Mouse (Mus musculus) macrophage (primary cell): ENCODE results near the gene Grasp. TPM values are rescaled to one million over a fixed set of nuclear protein-coding genes. Genes with fewer than 3 reads are reported as not detected.

ENCODE experiments used
- H3K27ac ChIP-seq: fragments of 350-480 bp; formaldehyde crosslinking; 2 replicates; pipeline ENCODE4 v1.9.0; 2021
- H3K36me3 ChIP-seq: fragments of 350-480 bp; formaldehyde crosslinking; 2 replicates; pipeline ENCODE4 v1.9.0; 2021; ENCODE audit errors: inconsistent target
- H3K4me3 ChIP-seq: fragments of 350-480 bp; formaldehyde crosslinking; 2 replicates; pipeline ENCODE4 v1.9.0; 2021; ENCODE audit errors: inconsistent target
- H3K79me2 ChIP-seq: fragments of 350-480 bp; formaldehyde crosslinking; 2 replicates; pipeline ENCODE4 v1.9.0; 2021; ENCODE audit errors: inconsistent target
- WGBS: methylation state at CpG from one replicate; pipeline ENCODE4 v1.1.7; 2026; ENCODE audit warnings: inconsistent platforms; ENCODE audit not compliant: missing documents; 5-methylcytosine and 5-hydroxymethylcytosine counted together
- polyA plus RNA-seq: library from polyadenylated mRNA; stranded (reverse); fragments of 250-400 nt; gene quantifications from 3 replicates; pipeline ENCODE4 v1.2.4, GENCODE M21; 2018; ENCODE audit warnings: inconsistent platforms

Grasp gene
- polyA plus RNA-seq, 1 experiment from 2014 or later: 0.26 TPM

DNA sequence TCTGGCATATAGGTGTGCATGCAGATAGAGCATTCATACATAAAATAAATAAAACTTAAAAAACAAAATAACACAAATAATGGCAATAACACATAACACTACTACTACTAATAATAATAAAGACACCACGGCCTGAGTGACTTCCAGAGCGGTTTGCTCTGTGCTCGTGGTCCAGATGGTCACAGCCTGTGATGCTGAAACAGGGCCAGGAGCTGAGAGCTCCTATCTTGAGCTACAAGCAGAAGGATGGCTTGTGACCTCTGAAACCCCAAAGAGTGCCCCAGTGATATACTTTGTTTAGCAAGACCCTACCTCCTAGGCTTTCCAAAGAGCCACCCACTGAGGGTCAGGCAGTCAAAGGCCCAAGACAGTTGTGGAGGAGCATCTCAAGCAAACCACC is 22.6 kb upstream of the Grasp start:
- Histone ChIP-seq H3K4me3 (no peak overlapping the region), H3K27ac (no peak overlapping the region), H3K36me3 (peaks cover 55% of the 10 kb centered on the region), H3K79me2 (no peaks in the 10 kb centered on the region)
- WGBS: 100% methylated on average over 3 of the region's 3 CpGs

DNA sequence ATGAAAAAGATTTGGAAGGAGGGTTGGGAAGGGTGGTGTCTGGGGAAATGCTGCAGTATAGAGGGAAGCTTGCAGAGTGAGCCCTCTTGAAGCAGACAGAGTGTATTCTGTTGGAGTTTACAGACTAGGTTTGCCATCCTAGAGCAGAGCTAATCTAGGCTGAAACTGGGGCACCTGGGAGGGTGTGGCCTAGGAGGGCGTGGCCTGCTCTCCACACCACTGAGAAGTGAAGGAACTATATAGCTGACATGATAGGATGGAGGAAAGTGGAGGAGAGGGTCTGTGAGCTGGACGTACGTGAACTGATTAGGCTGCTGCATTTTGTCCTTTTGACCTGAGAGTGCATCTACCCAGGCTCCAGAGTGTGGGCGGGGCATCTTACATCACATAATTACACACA is 20.3 kb upstream of the Grasp start:
- WGBS: 100% methylated on average over 4 of the region's 4 CpGs
- no peak overlapping the region for H3K27ac ChIP-seq
- no peaks in the 10 kb centered on the region for H3K79me2 ChIP-seq
- H3K4me3 ChIP-seq: no peak overlapping the region
- H3K36me3 ChIP-seq: peaks cover 75% of the 10 kb centered on the region

DNA sequence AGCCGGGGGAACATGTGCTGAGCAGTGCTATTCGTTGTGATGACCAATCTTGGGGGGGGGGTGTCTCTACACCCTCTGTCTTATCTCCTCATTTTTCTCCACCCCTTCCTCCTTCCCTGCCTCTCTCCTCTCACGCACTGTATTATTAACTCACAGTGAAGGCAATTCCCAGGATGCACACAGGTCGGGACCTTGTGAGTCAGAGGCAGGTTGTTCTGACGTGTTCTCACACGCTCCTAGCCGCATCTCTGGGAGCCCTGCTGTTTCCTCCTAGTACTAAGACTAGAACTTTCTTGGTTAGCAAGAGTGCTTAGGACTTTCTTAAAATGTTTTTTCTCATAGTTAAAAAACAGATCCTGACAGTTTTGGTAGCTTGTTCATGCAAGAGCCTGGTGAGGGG is 19.2 kb upstream of the Grasp start:
- Histone ChIP-seq H3K27ac (no peak overlapping the region), H3K4me3 (no peak overlapping the region), H3K79me2 (no peaks in the 10 kb centered on the region), H3K36me3 (peaks cover 78% of the 10 kb centered on the region)
- 91% methylated on average over 7 of the region's 7 CpGs for whole genome bisulfite sequencing

DNA sequence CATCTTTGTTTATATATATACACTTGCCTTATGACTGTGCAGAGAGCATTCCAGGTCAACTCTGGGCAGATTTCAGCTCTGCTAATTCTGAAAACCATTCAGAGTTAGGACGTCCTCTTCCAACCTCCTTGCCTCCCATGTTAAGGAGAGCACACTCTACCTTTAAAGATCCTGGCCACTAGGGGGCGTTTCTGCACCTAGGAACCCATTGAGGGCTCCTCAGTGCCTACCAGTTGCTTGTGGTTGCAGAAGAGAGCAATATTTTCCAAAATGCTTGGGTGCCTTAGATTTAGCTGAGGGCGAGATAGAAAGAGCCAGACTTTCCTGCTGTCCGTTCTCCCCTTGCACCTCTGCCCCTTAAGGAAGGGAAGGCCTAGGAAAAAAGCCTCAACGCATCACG is 13.8 kb upstream of the Grasp start:
- H3K79me2 ChIP-seq: no peaks in the 10 kb centered on the region
- H3K4me3 ChIP-seq: no peak overlapping the region
- WGBS: 73% methylated on average over 6 of the region's 6 CpGs
- H3K27ac ChIP-seq: no peak overlapping the region
- H3K36me3 ChIP-seq: peaks cover 58% of the 10 kb centered on the region

DNA sequence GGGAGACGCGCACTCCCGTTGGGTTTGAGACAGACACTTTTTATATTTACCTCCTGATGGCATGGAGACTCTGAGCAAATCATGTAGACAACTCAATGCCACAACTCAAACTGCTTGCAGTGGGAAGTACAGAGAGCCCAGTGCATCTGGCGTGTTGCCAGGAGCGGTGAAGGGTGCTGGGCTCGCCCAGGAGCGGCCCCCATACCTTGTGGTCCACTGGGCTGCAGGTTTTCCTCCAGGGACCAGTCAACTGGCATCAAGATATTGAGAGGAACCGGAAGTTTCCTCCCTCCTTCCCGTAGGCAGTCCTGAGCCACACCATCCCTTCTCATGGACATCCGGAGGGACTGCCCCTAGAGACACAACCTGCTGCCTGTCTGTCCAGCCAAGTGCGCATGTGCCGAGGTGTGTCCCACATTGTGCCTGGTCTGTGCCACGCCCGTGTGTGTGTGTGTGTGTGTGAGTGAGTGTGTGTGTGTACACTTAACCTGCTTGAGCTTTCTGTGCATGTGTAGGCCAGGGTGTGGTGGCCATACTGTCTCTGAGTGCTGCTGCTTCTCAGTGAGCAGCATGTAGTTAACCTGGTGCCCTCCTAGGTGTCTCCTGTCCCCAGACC is 12.9 kb upstream of the Grasp start:
- H3K27ac ChIP-seq: no peak overlapping the region
- H3K36me3 ChIP-seq: peaks cover 54% of the 10 kb centered on the region
- no peaks in the 10 kb centered on the region for H3K79me2 ChIP-seq
- H3K4me3 ChIP-seq: no peak overlapping the region
- WGBS: 89% methylated on average over 13 of the region's 14 CpGs

DNA sequence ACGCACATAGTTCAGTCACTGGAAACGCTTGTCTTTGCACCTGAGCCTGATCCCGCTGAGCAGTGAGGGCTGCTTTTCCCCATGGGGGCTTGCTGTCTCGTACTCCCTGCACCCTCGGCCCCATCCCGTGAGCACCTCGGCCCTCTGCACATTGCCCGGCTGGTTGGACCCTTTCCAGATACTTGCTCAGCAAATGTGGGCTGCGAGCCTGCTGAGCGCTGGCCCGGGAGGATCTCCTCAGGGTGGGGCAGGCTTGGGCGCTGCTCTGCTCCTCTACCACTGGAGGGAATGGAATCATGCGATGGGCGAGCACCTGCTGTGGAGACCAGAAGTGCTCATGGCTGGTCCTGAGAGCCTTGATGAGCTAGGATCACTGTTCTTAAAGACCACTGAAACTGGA is 11.6 kb upstream of the Grasp start:
- no peaks in the 10 kb centered on the region for H3K79me2 ChIP-seq
- WGBS: 86% methylated on average over 14 of the region's 14 CpGs
- H3K36me3 ChIP-seq: peaks cover 41% of the 10 kb centered on the region
- no peak overlapping the region for H3K4me3 ChIP-seq
- no peak overlapping the region for H3K27ac ChIP-seq

DNA sequence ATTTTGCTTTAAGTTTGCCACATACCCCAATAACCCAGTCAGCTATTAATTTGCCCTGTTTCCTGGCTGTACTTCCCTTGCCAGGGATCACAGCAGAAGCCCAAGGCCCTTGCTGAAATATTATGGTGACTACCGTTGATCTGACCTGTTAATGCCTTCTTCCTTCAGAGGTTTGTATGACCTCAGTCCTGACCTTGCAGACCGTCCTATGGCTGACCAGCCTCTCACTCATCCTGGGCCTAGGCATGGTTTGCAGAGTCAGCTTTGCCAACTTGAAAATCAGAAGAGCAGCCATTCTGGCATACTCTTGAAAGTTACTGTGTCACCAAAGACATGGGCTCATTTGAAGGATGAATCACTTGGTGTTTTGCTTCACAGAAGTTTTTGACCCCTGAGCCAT is 8.9 kb upstream of the Grasp start:
- 91% methylated on average over 2 of the region's 2 CpGs for WGBS
- Histone ChIP-seq H3K36me3 (peaks cover 22% of the 10 kb centered on the region), H3K79me2 (no peaks in the 10 kb centered on the region), H3K4me3 (no peak overlapping the region), H3K27ac (no peak overlapping the region)

DNA sequence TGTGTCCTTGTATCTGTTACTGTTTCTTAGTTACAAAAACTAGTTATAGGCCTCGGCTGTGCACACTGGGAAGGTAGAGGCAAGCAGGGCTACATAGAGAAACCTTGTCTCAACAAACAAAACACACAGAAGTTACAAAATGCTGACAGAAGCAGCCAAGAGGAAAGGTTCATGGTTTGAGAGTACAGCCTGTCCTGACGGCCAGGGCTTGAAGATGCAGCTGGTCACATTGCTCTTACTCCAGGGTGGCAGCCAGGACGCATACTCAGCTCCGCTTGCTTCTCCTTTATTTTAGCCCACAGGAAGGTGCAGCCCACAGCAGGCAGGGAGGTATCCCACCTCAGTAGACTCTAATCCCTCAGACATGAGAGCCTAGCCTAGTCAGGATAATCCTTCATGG is 8.0 kb upstream of the Grasp start:
- no peaks in the 10 kb centered on the region for H3K79me2 ChIP-seq
- no peak overlapping the region for H3K4me3 ChIP-seq
- WGBS: 97% methylated on average over 4 of the region's 4 CpGs
- no peak overlapping the region for H3K27ac ChIP-seq
- peaks cover 14% of the 10 kb centered on the region; the same call in 1 of the 2 replicates for H3K36me3 ChIP-seq

DNA sequence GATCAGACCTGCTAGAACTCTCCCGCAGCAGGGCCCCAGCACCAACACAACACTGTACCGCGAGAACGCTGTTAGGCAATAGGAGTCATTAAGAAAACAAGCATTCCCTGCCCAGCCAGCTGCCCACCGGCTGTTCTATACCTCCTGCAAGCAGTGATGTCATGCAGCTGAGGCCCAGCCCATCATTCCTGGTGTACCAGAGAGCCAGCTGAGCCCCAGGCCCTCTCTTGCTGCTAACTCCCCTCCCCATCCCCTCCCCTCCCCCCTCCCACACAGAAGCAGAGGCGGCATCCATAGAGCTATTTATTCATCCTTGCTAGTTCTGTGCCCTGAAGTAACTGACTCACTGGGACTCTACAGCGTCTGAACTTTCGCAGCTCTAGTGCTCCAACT is 3.1 kb upstream of the Grasp start:
- H3K4me3 ChIP-seq: no peak overlapping the region

DNA sequence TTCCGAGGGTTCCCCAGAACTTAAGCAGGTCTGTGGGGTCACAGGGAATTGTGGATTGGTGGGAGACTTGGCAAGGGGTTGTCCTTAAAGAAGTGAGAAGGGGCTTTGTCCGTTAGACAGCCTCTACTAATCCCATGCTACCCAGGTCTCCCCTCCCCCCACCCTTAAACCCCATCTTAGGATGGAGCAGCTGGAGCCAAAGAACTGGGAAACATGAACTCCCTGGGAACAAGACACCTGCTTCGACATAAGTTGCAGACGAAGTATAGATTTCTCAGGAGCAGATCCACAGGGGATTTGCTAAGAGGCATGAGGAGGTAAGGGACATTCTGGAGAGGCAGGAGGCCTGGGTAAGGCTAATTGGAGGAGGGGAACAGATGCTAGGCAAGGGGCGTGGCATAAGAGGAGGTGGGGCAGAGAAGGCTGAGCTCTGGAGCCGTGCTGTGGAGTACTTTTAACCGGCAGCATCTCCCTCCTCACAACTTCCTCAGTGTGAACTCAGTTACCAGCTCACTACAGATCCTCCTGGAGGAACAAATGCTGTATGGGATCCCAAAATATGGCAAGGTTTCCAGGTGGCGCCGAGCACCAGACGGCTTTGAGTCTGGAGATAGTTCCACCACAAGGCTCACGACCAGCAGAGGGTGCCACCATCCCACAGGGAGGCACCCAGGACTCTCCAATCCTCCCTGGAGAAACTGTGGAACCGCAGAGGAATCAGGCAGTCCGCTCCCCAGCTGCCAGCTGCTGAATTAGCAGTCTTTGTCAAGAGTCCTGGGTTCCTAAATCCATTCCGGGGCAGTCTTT is 2.5 kb upstream of the Grasp start:
- H3K79me2 ChIP-seq: no peaks in the 10 kb centered on the region
- WGBS: 21% methylated on average over 14 of the region's 14 CpGs
- no peak overlapping the region for H3K27ac ChIP-seq
- H3K36me3 ChIP-seq: no peaks in the 10 kb centered on the region
- H3K4me3 ChIP-seq: no peak overlapping the region; the same call in 1 of the 2 replicates

More for the DNA sequence above, 3.1 kb upstream of the Grasp start:
- H3K27ac ChIP-seq: no peak overlapping the region
- H3K79me2 ChIP-seq: no peaks in the 10 kb centered on the region
- 44% methylated on average over 7 of the region's 8 CpGs for whole genome bisulfite sequencing
- no peaks in the 10 kb centered on the region for H3K36me3 ChIP-seq

DNA sequence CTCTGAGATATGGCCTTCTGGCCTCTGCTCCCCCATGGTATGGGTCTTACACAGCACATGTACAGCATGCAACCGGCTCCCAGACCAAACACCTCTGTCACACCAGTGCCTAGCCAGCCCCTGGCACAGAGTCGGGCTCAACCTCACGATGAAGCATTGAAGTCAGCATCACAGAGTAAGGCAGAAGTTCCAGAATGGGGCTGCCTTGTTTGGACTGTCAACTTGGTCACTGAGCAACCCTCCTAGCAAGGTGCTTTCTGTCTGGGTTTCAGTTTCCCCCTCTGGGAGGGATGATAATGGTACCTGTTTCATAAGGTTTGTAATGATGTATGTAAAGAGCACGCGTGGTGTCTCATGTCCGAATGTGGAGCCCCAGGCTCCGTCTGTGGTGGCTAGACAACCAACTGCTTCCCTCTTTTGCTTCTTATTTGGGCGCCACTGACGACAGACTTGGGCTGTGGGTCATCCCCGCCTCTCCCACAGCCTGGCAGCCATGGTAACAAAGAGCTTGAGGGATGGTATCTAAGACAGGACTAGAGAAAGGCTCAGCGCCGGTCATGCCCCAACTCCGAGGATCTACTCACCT is 998 bp upstream of the Grasp start:
- Histone ChIP-seq H3K79me2 (no peaks in the 10 kb centered on the region), H3K36me3 (no peaks in the 10 kb centered on the region), H3K27ac (no peak overlapping the region), H3K4me3 (no peak overlapping the region)
- WGBS: 18% methylated on average over 13 of the region's 13 CpGs

DNA sequence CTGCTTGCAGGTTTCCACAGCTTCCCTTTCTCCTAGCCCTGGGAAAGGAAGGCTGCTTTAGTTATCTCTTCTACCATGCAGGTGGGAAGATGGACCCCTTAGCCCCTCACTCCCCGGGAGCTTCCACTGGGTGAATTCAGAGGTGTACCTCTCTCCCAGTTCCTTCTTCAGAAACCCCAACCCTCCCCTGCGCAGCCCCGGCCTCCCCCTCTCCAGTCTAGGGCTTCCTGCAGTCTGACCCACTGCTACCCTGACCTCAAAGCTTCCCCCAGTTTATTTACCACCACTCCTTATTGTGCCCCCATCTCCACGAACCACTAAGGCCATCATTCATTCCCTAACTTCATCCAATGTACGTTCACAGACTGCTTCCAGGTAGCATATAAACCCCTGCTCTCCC is 392 bp upstream of the Grasp start:
- Histone ChIP-seq H3K36me3 (no peaks in the 10 kb centered on the region), H3K4me3 (no peak overlapping the region), H3K27ac (no peak overlapping the region), H3K79me2 (no peaks in the 10 kb centered on the region)
- 0% methylated on average over 5 of the region's 5 CpGs for WGBS

DNA sequence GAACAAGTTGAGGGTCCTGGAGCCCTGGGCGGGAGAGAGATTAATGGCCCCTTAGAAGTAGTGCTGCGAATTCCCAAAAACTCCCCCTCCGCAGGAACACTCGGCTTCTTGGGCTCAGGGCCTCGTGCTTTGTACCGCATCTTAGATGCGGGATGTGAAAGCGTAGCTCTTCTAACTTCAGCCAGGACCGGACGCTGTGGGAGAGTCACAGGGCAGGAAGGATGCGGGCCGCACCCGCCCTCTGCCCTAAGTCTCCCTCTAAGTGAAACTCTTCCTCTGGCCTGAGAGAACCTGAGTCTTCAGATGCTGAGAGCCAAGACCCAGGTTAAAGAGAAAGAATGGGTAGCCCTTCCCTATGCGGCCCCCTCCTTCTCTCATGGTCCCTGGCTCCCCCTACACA is 989 bp downstream of the Grasp start:
- WGBS: 26% methylated on average over 14 of the region's 14 CpGs
- Histone ChIP-seq H3K79me2 (no peaks in the 10 kb centered on the region), H3K36me3 (no peaks in the 10 kb centered on the region), H3K27ac (no peak overlapping the region), H3K4me3 (no peak overlapping the region)

DNA sequence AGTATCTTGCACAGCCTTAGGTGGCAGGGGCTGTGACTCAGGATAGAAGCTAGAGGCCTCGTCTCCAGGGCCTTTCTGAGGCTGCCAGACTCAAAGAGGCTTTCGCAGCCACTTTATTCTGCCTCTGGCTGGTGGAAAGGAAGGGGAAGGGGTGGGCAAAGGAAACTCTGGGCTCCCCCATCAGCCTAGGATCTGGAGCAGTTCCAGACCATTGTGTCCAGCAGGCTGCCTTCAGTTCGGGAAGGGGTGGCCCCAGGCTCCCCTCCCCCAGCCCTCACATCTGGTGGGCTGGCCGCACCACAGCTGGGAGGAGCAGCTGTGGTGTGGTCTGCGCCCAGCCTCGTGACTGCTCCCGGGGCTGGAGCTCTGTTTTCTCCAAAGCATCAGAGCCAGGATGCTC is 4.0 kb downstream of the Grasp start:
- Histone ChIP-seq H3K4me3 (no peak overlapping the region), H3K27ac (no peak overlapping the region), H3K79me2 (no peaks in the 10 kb centered on the region), H3K36me3 (no peaks in the 10 kb centered on the region)
- WGBS: 47% methylated on average over 7 of the region's 7 CpGs

DNA sequence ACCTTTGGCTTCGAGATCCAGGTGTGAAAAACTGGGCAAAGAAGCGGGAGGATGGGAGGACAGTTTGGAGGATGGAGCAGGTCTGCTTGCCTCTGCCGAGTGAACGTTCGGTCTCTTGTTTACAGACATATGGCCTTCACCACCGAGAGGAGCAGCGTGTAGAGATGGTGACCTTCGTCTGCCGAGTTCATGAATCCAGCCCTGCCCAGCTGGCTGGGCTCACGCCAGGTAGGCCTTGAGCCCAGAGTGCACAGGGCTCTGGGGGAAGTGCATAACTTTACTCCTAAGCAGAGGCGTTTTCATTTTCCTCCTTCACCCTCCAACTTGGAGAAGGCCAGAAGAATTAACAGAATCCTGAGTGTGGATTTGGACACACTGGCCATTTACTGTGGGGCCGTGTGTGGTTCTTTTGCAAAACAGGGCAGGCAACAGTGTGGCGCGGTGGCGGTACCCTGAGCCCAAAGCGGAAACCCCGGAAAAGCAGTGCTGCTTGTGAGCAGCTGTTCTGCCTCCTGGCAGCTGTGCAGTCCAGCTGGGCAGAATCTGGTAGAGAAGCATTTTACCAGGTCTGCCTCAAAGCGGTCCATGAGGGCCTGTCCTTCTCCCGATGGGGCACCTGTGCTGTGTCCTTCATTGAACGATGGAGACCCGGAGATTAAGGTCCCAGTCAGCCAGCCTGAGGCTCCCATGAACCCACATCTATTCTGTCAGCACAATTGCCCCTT is 5.0 kb downstream of the Grasp start:
- 93% methylated on average over 20 of the region's 21 CpGs for WGBS
- Histone ChIP-seq H3K79me2 (no peaks in the 10 kb centered on the region), H3K4me3 (no peak overlapping the region), H3K36me3 (no peaks in the 10 kb centered on the region), H3K27ac (no peak overlapping the region)
